Mouse (Mus musculus) cerebellum, postnatal 4 days (tissue): ENCODE data around the gene Ttll12.

Experiments used
- DNase-seq, 2 experiments: peaks; one replicate each; pipeline ENCODE4 v3.0.0; 2022; ENCODE audit warnings: low spot score in 2 of 2, mixed read lengths in 1 of 2

Gene Ttll12

GRCm38 (mm10) chr15:83593702-83594512, 1.1 kb downstream of the Ttll12 start:
- no peak for DNase-seq

GRCm38 (mm10) chr15:83593189-83593585, 1.8 kb downstream of the Ttll12 start:
- DNase-seq = no peak

- no peak for DNase-seq
Observed at GRCm38 (mm10) chr15:83592260-83593188, 2.4 kb downstream of the Ttll12 start.

GRCm38 (mm10) chr15:83591758-83592157, 3.2 kb downstream of the Ttll12 start:
- no peak for DNase-seq

- no peak for DNase-seq
Observed at GRCm38 (mm10) chr15:83590841-83591240, 4.1 kb downstream of the Ttll12 start.

- DNase-seq = no peak
Observed at GRCm38 (mm10) chr15:83584741-83585220, 10.2 kb downstream of the Ttll12 start.

DNA sequence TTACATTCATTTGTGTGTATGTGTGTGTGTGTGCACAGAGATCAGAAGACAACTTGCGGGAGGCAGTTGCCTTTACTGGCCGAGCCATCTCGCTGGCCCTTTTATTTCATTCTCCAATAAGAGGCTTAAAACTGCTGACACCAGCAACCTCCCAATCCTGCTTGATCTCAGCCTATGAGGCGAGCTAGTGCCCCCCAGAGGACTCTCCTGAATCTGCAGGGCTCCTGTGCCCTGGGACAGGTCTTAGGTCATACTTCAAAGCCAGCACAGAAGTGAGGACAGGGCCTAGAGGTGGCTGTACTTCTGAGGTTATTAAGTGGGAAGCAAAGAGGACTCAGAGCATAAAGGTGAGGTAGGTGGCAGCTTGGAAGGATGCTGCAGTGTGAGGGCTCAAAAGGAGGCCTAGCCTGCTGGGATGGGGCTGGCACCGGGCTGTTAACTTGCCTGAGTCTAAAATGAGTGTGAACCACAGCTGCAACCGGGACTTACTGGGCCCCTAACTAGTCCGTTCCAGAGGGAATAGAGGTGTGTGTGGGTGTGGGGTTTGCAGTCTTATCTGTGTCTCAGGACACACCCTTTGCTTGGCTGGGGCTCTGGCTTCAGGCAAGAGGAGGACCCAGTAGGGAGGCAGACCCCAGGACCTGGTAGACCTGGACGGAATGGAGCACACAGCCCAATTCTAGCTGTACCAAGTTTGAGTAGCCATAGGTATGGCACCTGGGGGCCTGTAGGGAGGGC, 11.4 kb downstream of the Ttll12 start:
- no peak for DNase-seq

- DNase-seq = no peak
Observed at GRCm38 (mm10) chr15:83582931-83583330, 12.0 kb downstream of the Ttll12 start.

DNA sequence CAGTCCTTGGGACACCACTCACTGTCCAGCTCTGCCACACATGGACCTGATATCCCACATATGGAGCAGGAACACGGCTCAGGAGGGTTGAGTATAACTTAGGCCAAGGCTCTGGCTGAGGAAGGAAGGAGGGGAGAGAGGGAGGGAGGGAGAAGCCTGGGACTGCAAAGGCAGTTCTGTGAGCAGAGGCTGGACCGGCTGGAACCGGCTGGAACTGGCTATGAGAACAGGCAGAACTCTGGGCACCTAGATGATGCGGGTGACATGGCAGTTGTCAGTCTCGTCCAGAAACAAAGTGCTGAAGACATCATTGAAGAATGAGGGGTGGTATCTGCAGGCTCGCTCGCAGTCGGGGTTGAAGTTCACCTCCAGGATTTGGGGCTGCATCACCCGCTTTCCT, 18.3 kb downstream of the Ttll12 start:
- no peak for DNase-seq

GRCm38 (mm10) chr15:83575543-83575942, 19.4 kb downstream of the Ttll12 start:
- no peak for DNase-seq

- DNase-seq = no peak
Observed at GRCm38 (mm10) chr15:83574731-83575351, 20.1 kb downstream of the Ttll12 start.

DNA sequence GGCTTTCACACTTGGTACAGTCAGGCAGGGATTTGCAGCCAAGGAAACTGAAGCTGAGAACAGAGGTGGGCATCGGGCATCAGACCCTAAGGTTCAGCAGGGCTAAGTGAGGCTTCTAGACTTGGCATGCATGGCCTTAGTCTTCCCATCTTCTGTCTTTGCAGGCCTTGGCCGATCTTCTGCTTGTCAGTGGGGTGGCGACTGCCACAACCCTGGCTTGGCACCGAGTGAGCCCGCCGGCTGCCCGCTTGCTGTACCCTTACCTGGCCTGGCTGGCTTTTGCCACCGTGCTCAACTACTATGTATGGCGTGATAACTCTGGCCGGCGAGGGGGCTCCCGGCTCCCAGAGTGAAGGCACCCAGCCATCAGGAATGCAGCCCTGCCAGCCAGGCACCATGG, 21.4 kb downstream of the Ttll12 start:
- DNase-seq = no peak

GRCm38 (mm10) chr15:83572132-83572531, 22.8 kb downstream of the Ttll12 start:
- DNase-seq = no peak

GRCm38 (mm10) chr15:83571636-83572035, 23.3 kb downstream of the Ttll12 start:
- DNase-seq = no peak

DNA sequence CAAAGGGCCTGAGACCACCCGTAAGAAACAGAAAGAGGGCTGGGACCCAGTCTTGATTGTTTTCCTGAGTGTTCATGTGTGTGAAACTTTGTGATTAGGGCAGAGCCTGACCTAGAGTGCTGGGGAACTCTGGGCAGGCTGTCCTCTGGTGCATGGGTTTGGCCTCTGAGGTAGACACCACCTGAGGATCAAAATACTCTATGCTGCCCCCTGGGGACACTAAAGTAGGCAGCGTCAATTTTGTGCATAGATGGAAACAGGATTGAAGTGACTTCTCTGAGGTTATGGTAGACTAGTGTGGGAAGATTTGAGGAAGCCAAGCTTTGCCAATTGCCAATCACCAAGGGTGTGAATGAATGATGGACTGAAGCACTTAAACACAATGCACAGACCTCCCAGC, 24.3 kb downstream of the Ttll12 start:
- no peak for DNase-seq

DNA sequence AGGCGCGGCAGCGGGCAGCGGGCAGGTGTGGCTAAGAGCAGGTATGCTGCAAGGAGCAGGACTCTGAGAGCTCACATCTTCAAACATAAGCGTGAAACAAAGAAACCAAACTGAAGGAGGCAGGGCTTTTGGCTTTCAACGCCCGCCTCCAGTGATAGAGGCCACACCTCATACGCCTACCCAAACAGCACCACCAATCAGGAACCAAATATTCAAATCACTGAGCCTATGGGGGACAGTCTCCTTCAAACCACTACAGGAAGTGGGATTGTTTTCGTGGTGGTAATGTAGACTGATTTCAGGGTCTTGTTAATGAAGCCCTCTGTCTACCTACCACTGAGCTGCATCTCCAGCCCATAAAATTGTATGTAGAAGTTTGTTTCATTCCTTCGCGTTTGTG, 25.3 kb downstream of the Ttll12 start:
- DNase-seq = no peak

GRCm38 (mm10) chr15:83568544-83568943, 26.4 kb downstream of the Ttll12 start:
- DNase-seq = no peak

GRCm38 (mm10) chr15:83567728-83568127, 27.2 kb downstream of the Ttll12 start:
- no peak for DNase-seq

DNA sequence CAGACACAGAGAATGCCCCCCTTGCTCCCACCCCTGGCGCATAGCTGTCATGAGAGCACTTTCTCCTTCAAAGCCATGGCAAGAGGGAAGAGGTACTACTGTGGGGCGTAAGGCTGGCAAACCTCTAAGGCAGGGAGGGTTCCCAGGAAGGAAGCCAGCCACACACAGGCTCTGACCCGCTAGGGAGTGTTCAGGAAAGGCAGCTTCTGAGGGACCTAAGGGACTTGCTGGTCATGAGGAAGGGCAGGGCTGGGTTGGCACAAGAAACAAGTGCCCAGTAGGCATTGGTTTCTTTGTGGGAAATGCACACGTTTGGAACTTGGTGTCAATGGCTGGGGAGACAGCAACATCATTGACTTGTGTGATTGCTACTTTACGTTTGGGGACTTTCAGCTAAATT, 29.0 kb downstream of the Ttll12 start:
- no peak for DNase-seq

DNA sequence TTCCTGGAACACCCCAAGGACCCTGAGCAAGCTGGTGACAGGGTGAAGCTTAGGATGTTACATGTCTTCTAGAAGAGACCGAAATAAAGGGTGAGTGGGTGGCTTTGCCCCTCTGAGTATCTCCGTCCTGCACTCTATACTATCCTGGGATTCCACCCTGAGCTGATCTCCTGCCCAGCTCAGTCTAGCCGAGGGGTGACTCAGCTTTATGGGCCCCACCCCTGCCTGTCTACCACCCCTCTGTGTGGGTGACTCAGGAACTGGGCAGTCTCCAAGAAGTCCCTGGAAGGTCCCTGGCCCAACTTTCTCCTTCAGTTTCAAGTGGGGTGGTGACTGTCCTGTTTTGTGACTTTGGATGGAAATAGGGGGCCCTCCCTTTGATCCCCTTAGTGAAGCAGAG, 29.5 kb downstream of the Ttll12 start:
- DNase-seq = no peak

GRCm38 (mm10) chr15:83563857-83564651, 30.9 kb downstream of the Ttll12 start:
- DNase-seq = no peak
